Mouse (Mus musculus): ENCODE data around the gene Ropn1l.

DNA sequence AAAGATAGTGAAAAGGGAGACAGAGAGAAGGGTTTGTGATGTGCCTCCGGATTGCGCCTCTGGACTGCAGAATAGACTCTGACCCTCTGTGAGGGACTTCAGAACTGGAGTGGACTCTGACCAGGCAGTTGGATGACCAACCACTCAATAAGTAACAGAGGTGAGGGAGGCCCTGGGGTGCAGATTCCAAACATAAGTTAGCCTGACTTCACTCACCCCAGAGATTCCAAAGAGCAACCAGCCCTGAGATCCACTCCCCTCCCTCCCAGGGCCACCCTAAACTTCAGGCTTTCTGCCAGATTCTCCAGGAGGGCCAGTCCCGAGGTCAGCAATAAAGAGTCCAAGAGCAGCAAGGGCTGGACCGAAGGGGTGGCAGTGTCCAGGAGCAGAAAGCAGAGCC is 46.0 kb downstream of the Ropn1l start:
- TF ChIP-seq CTCF (conservative IDR thresholded peaks at IDR 0.05 in 1 of 2, IDR thresholded peaks at IDR 0.05 in 1 of 2; ENCODE audit: low read depth in 2 of 2, low read length in 2 of 2) (no peak), POLR2A (IDR thresholded peaks at IDR 0.05; ENCODE audit: low read depth, low read length) (no peak), KAT2A (IDR thresholded peaks at IDR 0.05; ENCODE audit: insufficient replicate concordance, low read length) (no peak), ZNF384 (IDR thresholded peaks at IDR 0.05; ENCODE audit: low read depth, low read length) (no peak), EP300 (IDR thresholded peaks at IDR 0.05; ENCODE audit: low read length) (no peak), MAFK (IDR thresholded peaks at IDR 0.05; ENCODE audit: insufficient replicate concordance, low read length) (no peak), MAX (IDR thresholded peaks at IDR 0.05; ENCODE audit: low read length) (no peak), CHD1 (IDR thresholded peaks at IDR 0.05; ENCODE audit: low read depth, low read length) (no peak), ZC3H11A (IDR thresholded peaks at IDR 0.05; ENCODE audit: low read depth, low read length) (no peak), HCFC1 (IDR thresholded peaks at IDR 0.05; ENCODE audit: low read depth, low read length) (no peak), MYC (IDR thresholded peaks at IDR 0.05; ENCODE audit: low read depth, low read length) (no peak), BHLHE40 (IDR thresholded peaks at IDR 0.05; ENCODE audit: low read depth, low read length) (no peak)
